Mouse (Mus musculus) adrenal gland, adult 18-20 months (tissue): ENCODE data around the gene Camk1d. TPM values are rescaled to one million over a fixed set of nuclear protein-coding genes. Genes with fewer than 3 reads are reported as not detected.
"Not testable (repeated sequence)": the region's sequence is repeated elsewhere in the genome, so short reads cannot be mapped to it uniquely, and the experiment has no call there.

Experiments
- DNase-seq, 2 experiments: peaks; one replicate each; pipeline ENCODE4 v3.0.0; 2021 to 2022; ENCODE audit warnings: low spot score in 2 of 2
- total RNA-seq, 2 experiments: library from RNA; stranded (reverse); gene quantifications; 1 replicate in 1 of 2; 2 replicates in 1 of 2; pipeline ENCODE4 v1.2.3; 2021

Camk1d gene
- total RNA-seq, 2 experiments from 2014 or later = 7.8 to 8.1 TPM

DNA sequence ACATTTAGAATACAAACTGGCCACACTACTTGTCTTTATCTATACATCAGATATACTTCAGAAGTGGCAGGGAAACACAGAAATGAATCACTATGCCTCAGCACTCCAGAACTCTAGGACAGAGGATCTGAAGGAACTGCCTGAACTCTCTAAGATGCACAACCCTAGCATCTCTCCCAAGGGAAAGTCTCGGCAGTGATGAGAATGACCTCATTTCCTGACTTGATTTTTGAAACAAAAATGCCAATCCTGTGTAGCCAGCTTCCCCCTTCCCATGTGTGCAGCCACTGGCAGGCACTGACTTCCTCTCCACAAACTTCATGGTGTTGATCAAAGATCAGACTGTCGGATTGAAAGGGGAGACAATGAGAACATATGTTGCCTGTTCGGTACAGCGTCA is 134.9 kb downstream of the Camk1d start:
- no peak for DNase-seq

GRCm38 (mm10) chr2:5577399-5578129 is 136.8 kb downstream of the Camk1d start:
- no peak for DNase-seq

GRCm38 (mm10) chr2:5572314-5573006 is 141.9 kb downstream of the Camk1d start:
- no peak for DNase-seq

- no peak for DNase-seq
Observed at GRCm38 (mm10) chr2:5566611-5567010, 147.7 kb downstream of the Camk1d start.

GRCm38 (mm10) chr2:5563685-5564084 is 150.6 kb downstream of the Camk1d start:
- no peak for DNase-seq

DNA sequence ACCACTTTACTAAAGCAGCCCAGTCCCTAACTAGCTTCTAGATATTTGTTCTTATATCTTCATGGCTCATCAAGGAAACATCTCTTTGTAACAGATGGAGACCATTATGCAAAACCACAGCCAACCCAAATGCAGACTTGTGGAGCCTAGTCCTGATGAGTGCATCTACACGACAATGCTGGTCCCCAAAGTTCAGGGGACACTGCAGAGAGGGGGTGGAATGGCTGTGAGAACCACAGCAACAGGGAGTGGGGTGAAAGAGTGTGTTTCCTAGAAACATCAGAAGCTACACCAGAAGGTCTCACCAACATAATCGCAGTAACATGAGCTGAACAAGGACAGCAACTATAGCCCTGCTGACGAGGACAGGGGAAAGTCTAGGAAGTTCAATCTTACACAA is 152.9 kb downstream of the Camk1d start:
- DNase-seq = no peak

- no peak for DNase-seq
Observed at GRCm38 (mm10) chr2:5553264-5553663, 161.1 kb downstream of the Camk1d start.

- DNase-seq = no peak
Observed at GRCm38 (mm10) chr2:5551758-5552255, 162.5 kb downstream of the Camk1d start.

GRCm38 (mm10) chr2:5549334-5549733 is 165.0 kb downstream of the Camk1d start:
- no peak for DNase-seq

DNA sequence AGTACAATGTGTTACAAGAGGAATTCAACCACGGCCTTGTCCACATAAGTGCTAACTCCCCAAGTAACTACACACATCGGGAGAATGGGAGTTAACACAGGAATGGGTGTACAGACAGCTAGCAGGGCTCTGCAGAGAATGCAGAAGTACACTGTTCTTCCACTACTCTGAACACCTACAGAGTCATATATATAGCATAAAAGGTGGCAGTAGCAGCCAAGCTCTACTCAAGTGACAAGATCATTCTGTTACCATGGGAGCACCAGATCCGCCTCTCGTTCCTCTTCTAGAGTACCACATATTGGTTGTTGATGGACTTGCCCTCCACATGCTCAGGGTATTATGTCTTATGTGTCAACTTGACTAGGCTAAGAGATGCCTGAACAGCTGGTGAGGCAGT is 165.4 kb downstream of the Camk1d start:
- no peak for DNase-seq

- no peak for DNase-seq
Observed at GRCm38 (mm10) chr2:5540870-5541269, 173.4 kb downstream of the Camk1d start.

DNA sequence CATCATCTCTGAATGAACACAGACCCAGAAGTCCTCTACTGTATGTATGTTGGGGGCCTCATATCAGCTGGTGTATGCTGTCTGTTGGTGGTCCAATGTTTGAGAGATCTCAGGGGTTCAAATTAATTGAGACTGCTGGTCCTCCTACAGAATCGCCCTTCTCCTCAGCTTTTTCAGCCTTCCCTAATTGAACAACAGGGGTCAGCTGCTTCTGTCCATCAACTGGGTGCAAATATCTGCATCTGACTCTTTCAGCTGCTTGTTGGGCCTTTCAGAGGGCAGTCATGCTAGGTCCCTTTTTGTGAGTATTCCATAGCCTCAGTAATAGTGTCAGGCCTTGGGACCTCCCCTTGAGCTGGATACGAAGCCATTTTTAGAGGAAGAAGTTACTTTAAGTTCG is 174.4 kb downstream of the Camk1d start:
- not testable (repeated sequence) for DNase-seq

- no peak for DNase-seq
Observed at GRCm38 (mm10) chr2:5533868-5534267, 180.4 kb downstream of the Camk1d start.

- no peak for DNase-seq
Observed at GRCm38 (mm10) chr2:5529992-5530391, 184.3 kb downstream of the Camk1d start.

DNA sequence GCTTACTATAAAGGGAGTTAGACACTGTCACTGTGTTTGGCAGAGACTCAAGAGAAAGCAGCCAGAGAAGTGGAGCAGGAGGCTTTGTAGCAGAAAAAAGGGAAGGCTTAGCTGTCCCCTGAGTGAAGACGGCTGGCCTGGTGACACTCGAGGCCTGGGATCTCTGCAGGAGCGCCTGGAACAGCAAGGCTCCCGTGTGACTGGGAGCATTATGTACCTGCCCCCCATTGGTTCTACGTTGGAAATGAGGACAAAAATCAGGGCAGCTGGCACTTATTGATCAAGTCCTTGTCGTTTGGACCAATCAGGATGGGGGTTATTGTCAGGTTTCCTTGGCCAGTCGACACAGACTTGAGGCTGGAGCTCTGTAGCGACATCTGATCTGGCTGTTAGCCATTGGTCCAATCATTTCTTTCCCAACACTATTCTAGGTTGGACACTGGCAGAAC is 195.1 kb downstream of the Camk1d start:
- no peak for DNase-seq

- no peak for DNase-seq
Observed at GRCm38 (mm10) chr2:5515106-5515505, 199.2 kb downstream of the Camk1d start.

DNA sequence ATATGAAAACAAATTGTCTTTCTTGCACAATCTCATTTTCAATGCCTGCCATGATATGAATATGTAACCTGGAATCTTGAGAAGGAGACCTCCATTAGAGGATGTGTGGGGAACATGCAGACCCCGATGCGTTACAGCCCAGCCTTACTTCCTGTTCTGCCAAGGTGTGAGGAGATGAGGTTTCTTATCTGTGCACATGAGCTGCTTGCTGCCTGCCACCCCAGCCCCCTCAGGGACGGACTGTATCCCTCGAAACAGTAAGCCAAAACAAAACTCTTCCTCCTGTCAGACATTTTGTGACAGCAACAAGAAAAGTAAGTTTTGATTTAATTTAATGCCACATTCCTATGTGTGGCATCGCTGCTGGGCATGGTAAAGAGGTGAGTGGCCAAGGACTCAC is 200.2 kb downstream of the Camk1d start:
- no peak for DNase-seq

GRCm38 (mm10) chr2:5513621-5514020 is 200.7 kb downstream of the Camk1d start:
- DNase-seq = no peak

DNA sequence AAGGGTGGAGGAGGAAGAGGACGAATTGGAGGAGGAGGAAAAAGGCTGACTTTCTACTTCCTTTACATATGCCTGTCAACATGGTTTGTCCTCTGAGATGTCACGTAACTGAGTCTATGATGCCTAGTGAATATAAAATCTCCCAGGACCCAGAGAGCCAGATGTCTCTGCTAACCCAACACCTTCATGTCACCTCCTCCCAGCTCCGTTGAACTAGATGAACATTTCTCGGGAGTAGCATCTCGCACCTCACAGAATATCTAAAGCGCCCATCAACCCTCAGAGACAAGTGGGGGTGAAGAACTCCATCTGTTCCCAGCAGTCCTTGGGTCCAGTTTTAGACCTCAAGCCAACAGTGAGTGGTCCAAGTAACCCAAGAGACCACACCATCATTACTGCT is 204.3 kb downstream of the Camk1d start:
- DNase-seq = no peak

DNA sequence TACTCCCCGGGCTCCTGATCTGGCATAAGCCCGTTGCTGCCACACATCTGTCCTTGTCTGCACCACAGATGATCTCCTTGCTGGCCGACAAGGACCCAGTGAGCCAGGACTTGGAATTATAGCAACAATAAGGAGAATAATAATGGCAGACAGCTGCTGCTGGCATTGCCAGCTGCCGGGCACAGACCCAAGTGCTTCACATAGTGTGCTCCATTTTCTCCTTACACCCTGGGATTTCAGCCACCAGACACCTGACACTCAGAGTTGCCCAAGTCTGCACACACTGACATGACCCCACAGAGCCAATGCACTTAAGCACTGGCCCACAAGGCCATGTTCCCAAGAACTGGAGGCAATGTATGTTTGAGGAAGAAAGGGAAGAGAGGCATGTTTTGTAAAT is 214.7 kb downstream of the Camk1d start:
- no peak for DNase-seq

DNA sequence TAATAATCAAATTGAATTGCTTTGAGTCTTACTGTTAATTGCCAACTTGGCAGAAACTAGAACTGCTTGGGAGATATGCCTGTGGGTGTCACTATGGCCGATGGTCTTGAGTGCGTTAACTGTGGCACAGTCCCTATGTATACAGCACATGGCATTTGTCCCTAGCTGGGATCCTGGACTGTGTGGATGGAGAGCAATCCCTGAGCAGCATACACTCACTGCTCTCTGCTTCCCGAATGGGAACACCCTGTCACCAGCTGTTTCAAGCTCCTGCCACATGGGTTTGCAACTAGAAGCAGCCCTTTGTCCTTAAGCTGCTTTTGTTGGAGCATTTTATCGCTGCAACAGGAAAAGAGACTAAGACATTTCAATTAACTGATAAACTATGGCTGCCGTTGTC is 224.4 kb downstream of the Camk1d start:
- no peak for DNase-seq

DNA sequence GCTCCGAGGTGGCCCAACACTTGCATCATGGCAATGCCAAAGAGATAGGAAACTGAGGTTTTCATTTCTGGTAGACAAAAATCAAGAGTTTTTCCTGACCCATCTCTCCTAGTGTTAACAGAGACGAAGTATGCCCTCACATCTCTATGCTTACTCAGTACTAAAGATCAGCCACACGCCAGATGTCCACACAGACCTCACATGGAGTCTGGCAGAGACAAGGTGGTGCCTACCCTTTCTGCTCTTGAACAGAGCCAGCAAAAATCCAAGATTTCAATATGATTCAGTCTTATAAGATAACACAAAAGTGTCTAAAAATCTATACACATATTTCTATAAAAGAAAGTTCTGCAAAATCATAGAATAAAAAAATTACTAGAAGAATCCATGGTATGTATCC is 227.0 kb downstream of the Camk1d start:
- DNase-seq = no peak

GRCm38 (mm10) chr2:5486663-5487062 is 227.7 kb downstream of the Camk1d start:
- DNase-seq = no peak
